Mouse (Mus musculus): ENCODE measurements around the gene Igfbp4.

DNA sequence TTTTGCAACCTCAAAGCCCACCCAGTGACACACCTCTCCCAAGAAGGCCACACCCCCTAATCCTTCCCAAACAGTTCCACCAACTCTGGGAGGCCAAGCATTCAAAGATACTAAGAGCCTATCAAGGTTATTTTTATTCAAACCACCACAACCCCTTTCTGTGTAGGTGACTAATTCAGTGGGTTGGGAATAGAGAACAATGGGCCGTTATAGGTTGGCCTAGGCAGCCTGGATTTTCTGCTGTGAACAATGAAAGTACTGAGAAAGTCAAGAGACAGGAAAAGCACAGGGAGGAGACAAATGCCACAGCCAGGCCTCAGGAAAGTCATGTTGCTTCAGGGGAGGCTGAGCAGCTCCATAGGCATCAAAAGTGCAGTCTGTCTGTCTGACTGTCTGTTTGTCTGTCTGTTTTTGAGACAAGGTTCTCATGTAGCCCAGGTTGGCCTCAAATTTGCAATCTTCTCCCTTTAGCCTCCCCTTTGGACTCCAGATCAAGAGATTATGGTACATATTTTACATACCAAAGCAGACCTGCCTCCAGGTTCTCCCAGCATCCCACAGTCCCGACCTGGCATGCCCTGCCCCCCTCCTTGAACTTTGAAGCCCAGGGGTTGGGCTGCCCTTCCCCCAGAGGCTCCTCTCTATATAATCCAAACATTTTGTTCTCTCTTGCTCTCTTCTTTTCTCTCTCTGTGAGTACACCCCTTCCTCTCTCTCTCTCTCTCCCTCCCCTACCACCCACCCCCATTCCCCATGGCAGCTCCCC, 54.0 kb downstream of the Igfbp4 start:
- no peak for TF ChIP-seq CTCF (IDR thresholded peaks at IDR 0.05; ENCODE audit: borderline replicate concordance, insufficient read depth, low read length)
- TF ChIP-seq POLR2A (IDR thresholded peaks at IDR 0.05; ENCODE audit: low read depth, low read length) = no peak
